Mouse (Mus musculus): ENCODE data around the gene Tyms.

GRCm38 (mm10) chr5:30067726-30068125, 5.7 kb downstream of the Tyms start:
- no peak for TF ChIP-seq POLR2A (IDR thresholded peaks at IDR 0.05; ENCODE audit: control insufficient read depth, low read depth, low read length)
- no peak for TF ChIP-seq CTCF (IDR thresholded peaks at IDR 0.05; ENCODE audit: control insufficient read depth, insufficient read depth, insufficient replicate concordance, low read depth, low read length)
